Mouse (Mus musculus) liver, adult (tissue): ENCODE data around the gene Pappa2.

Source experiments
- GATA4 ChIP-seq: IDR thresholded peaks from 2 replicates; pipeline ENCODE4 v1.6.1; 2014; ENCODE audit warnings: mild to moderate bottlenecking, low read length; ENCODE audit not compliant: insufficient replicate concordance

The Pappa2 gene

GRCm38 (mm10) chr1:158748356-158749096 is 231.8 kb downstream of the Pappa2 start:
- no peak for TF ChIP-seq GATA4

- no peak for TF ChIP-seq GATA4
Observed at GRCm38 (mm10) chr1:158741449-158741848, 238.8 kb downstream of the Pappa2 start.

- no peak for TF ChIP-seq GATA4
Observed at GRCm38 (mm10) chr1:158740949-158741348, 239.3 kb downstream of the Pappa2 start.

- TF ChIP-seq GATA4, result no peak
Observed at GRCm38 (mm10) chr1:158740161-158740766, 240.0 kb downstream of the Pappa2 start.

GRCm38 (mm10) chr1:158739132-158739919 is 241.0 kb downstream of the Pappa2 start:
- TF ChIP-seq GATA4, result no peak

GRCm38 (mm10) chr1:158732868-158733496 is 247.3 kb downstream of the Pappa2 start:
- TF ChIP-seq GATA4, result no peak

- no peak for TF ChIP-seq GATA4
Observed at GRCm38 (mm10) chr1:158713301-158714095, 266.8 kb downstream of the Pappa2 start.

GRCm38 (mm10) chr1:158701336-158701735 is 279.0 kb downstream of the Pappa2 start:
- TF ChIP-seq GATA4, result no peak

GRCm38 (mm10) chr1:158700147-158700546 is 280.1 kb downstream of the Pappa2 start:
- no peak for TF ChIP-seq GATA4

- no peak for TF ChIP-seq GATA4
Observed at GRCm38 (mm10) chr1:158699276-158699675, 281.0 kb downstream of the Pappa2 start.

GRCm38 (mm10) chr1:158697859-158698569 is 282.3 kb downstream of the Pappa2 start:
- TF ChIP-seq GATA4, result no peak

- no peak for TF ChIP-seq GATA4
Observed at GRCm38 (mm10) chr1:158697423-158697822, 282.9 kb downstream of the Pappa2 start.

- no peak for TF ChIP-seq GATA4
Observed at GRCm38 (mm10) chr1:158687726-158688125, 292.6 kb downstream of the Pappa2 start.
